Mouse (Mus musculus) C2C12 (cell line): ENCODE measurements around the gene Itgb1. TPM values are rescaled to one million over a fixed set of nuclear protein-coding genes. Genes with fewer than 3 reads are reported as not detected.
A peak's percentile ranks its signal among the peaks of the same experiment; 100 is the strongest.

ENCODE experiments used
- H3K27me3 ChIP-seq: one replicate; pipeline ENCODE4 v1.6.1; 2011; ENCODE audit not compliant: control insufficient read depth, insufficient read depth, insufficient read length
- H3K36me3 ChIP-seq: one replicate; pipeline ENCODE4 v1.6.1; 2011; ENCODE audit not compliant: control insufficient read depth, insufficient read depth
- H3K4me3 ChIP-seq: one replicate; pipeline ENCODE4 v1.5.1; 2011; ENCODE audit warnings: mild to moderate bottlenecking, control low read depth; ENCODE audit not compliant: poor library complexity, insufficient read depth, severe bottlenecking
- H3K79me2 ChIP-seq: one replicate; pipeline ENCODE4 v1.6.1; 2011; ENCODE audit not compliant: control insufficient read depth, insufficient read depth
- H3K79me3 ChIP-seq: one replicate; pipeline ENCODE4 v1.6.1; 2011; ENCODE audit warnings: low read depth, control low read depth
- H3ac ChIP-seq: one replicate; pipeline ENCODE3; 2011; ENCODE audit warnings: low read depth; ENCODE audit not compliant: control insufficient read depth, insufficient read length
- CEBPB ChIP-seq: IDR thresholded peaks from one replicate; pipeline ENCODE4 v1.6.1; 2011; ENCODE audit warnings: low read depth, mild to moderate bottlenecking, control low read depth, moderate library complexity
- CTCF ChIP-seq: IDR thresholded peaks from one replicate; pipeline ENCODE4 v1.5.1; 2011; ENCODE audit not compliant: control insufficient read depth, insufficient read depth, insufficient read length
- FOSL1 ChIP-seq: IDR thresholded peaks from one replicate; pipeline ENCODE4 v1.8.0; 2011; ENCODE audit warnings: mild to moderate bottlenecking, low read length; ENCODE audit not compliant: poor library complexity, insufficient read depth, severe bottlenecking
- MAX ChIP-seq: IDR thresholded peaks from one replicate; pipeline ENCODE4 v1.6.1; 2011; ENCODE audit warnings: mild to moderate bottlenecking, control low read depth
- MYOD1 ChIP-seq: IDR thresholded peaks from one replicate; pipeline ENCODE4 v1.6.1; 2011; ENCODE audit warnings: low read depth; ENCODE audit not compliant: control insufficient read depth, insufficient read length
- MYOG ChIP-seq: IDR thresholded peaks from one replicate; pipeline ENCODE4 v1.6.1; 2011; ENCODE audit not compliant: control insufficient read depth, insufficient read length; ENCODE audit errors: extremely low read depth
- USF1 ChIP-seq: IDR thresholded peaks from one replicate; pipeline ENCODE4 v1.6.1; 2011; ENCODE audit warnings: low read depth, mild to moderate bottlenecking, control low read depth, moderate library complexity
- polyA plus RNA-seq: library from polyadenylated mRNA; unstranded; fragments of >200 nt; fragmentation: generic; extraction: Trizol; gene quantifications from one replicate; pipeline ENCODE4 v1.2.1, GENCODE M21; 2012; ENCODE audit warnings: missing spikeins

Itgb1 gene
- polyA plus RNA-seq, 1 experiment, result 184 TPM

- TF ChIP-seq MYOG (no peak), CTCF (peak; percentile 76), USF1 (no peak), CEBPB (no peak), FOSL1 (no peak), MYOD1 (no peak)
- Histone ChIP-seq H3ac (no peak overlapping the region), H3K27me3 (no peaks in the 10 kb centered on the region), H3K36me3 (peaks cover 90% of the 10 kb centered on the region), H3K4me3 (no peak overlapping the region), H3K79me2 (peaks cover 98% of the 10 kb centered on the region), H3K79me3 (peaks cover 67% of the 10 kb centered on the region)
These were observed 23.8 kb downstream of the Itgb1 start for GRCm38 (mm10) chr8:128709261-128709660.

GRCm38 (mm10) chr8:128716184-128716583, 30.7 kb downstream of the Itgb1 start:
- Histone ChIP-seq H3K79me3 (peaks cover 21% of the 10 kb centered on the region), H3K4me3 (no peak overlapping the region), H3ac (no peak overlapping the region), H3K27me3 (no peaks in the 10 kb centered on the region), H3K79me2 (peaks cover 47% of the 10 kb centered on the region), H3K36me3 (peaks cover 97% of the 10 kb centered on the region)
- TF ChIP-seq MAX, result no peak
- TF ChIP-seq CEBPB, result no peak
- TF ChIP-seq CTCF, result no peak
- TF ChIP-seq MYOD1, result no peak
- no peak for TF ChIP-seq MYOG
- TF ChIP-seq USF1, result no peak
- no peak for TF ChIP-seq FOSL1

- Histone ChIP-seq H3K4me3 (no peak overlapping the region), H3K27me3 (no peaks in the 10 kb centered on the region), H3K36me3 (peaks cover 96% of the 10 kb centered on the region), H3K79me2 (peaks cover 15% of the 10 kb centered on the region), H3ac (no peak overlapping the region), H3K79me3 (peaks cover 4% of the 10 kb centered on the region)
- no peak for TF ChIP-seq MYOG
- no peak for TF ChIP-seq FOSL1
- TF ChIP-seq USF1, result no peak
- no peak for TF ChIP-seq MAX
- no peak for TF ChIP-seq CEBPB
- TF ChIP-seq CTCF, result no peak
- TF ChIP-seq MYOD1, result no peak
These were observed 39.4 kb downstream of the Itgb1 start for GRCm38 (mm10) chr8:128724819-128725218.

GRCm38 (mm10) chr8:128727213-128727612, 41.8 kb downstream of the Itgb1 start:
- peaks cover 98% of the 10 kb centered on the region for H3K36me3 ChIP-seq
- TF ChIP-seq MYOG, result no peak
- TF ChIP-seq MAX, result no peak
- no peak for TF ChIP-seq CEBPB
- no peak for TF ChIP-seq CTCF
- no peak for TF ChIP-seq FOSL1
- no peak for TF ChIP-seq USF1
- TF ChIP-seq MYOD1, result no peak
- no peak overlapping the region for H3ac ChIP-seq

GRCm38 (mm10) chr8:128732254-128732653, 46.8 kb downstream of the Itgb1 start:
- H3K4me3 ChIP-seq, result no peak overlapping the region
- TF ChIP-seq CEBPB, result no peak
- TF ChIP-seq USF1, result no peak
- TF ChIP-seq MYOG, result no peak
- TF ChIP-seq MYOD1, result no peak
- no peak for TF ChIP-seq CTCF
- TF ChIP-seq MAX, result no peak
- TF ChIP-seq FOSL1, result no peak
- no peak overlapping the region for H3ac ChIP-seq
- H3K79me2 ChIP-seq, result peaks cover 1% of the 10 kb centered on the region
- H3K27me3 ChIP-seq, result no peaks in the 10 kb centered on the region
- H3K79me3 ChIP-seq, result peaks cover 4% of the 10 kb centered on the region
- H3K36me3 ChIP-seq, result peaks cover 98% of the 10 kb centered on the region

More at GRCm38 (mm10) chr8:128727213-128727612, 41.8 kb downstream of the Itgb1 start:
- H3K4me3 ChIP-seq, result no peak overlapping the region
- no peaks in the 10 kb centered on the region for H3K27me3 ChIP-seq
- peaks cover 4% of the 10 kb centered on the region for H3K79me3 ChIP-seq
- H3K79me2 ChIP-seq, result peaks cover 15% of the 10 kb centered on the region

- peaks cover 97% of the 10 kb centered on the region for H3K36me3 ChIP-seq
- no peak overlapping the region for H3K4me3 ChIP-seq
- no peak for TF ChIP-seq FOSL1
- TF ChIP-seq MYOG, result no peak
- H3ac ChIP-seq, result no peak overlapping the region
- no peaks in the 10 kb centered on the region for H3K79me2 ChIP-seq
- H3K79me3 ChIP-seq, result peaks cover 2% of the 10 kb centered on the region
- no peaks in the 10 kb centered on the region for H3K27me3 ChIP-seq
These were observed 48.7 kb downstream of the Itgb1 start for GRCm38 (mm10) chr8:128734118-128734517.
